Mouse (Mus musculus) forebrain, embryonic 15.5 days (tissue): ENCODE data around the gene L3mbtl4. TPM values are rescaled to one million over a fixed set of nuclear protein-coding genes. Genes with fewer than 3 reads are reported as not detected.

Experiments used
- ATAC-seq: fragments of 200-750 bp; cut with Nextera tagmentation; replicated peaks from 2 replicates; pipeline ENCODE4 v1.8.0; 2017; ENCODE audit warnings: mild to moderate bottlenecking, moderate TSS enrichment, moderate library complexity
- H3K27ac ChIP-seq: fragments of 300-500 bp; sonication (generic); replicated peaks from 2 replicates; pipeline ENCODE4 v1.5.1; 2015; ENCODE audit warnings: mild to moderate bottlenecking, inconsistent platforms
- H3K27me3 ChIP-seq: fragments of 300-500 bp; sonication (generic); 2 replicates; pipeline ENCODE4 v1.6.1; 2015; ENCODE audit warnings: inconsistent platforms
- H3K36me3 ChIP-seq: fragments of 300-500 bp; sonication (generic); 2 replicates; pipeline ENCODE4 v1.6.1; 2015; ENCODE audit warnings: mild to moderate bottlenecking, inconsistent platforms
- H3K4me1 ChIP-seq: fragments of 300-500 bp; sonication (generic); 2 replicates; pipeline ENCODE4 v1.6.1; 2015; ENCODE audit warnings: inconsistent platforms
- H3K4me2 ChIP-seq: fragments of 300-500 bp; sonication (generic); replicated peaks from 2 replicates; pipeline ENCODE4 v1.6.1; 2015; ENCODE audit warnings: mild to moderate bottlenecking, inconsistent platforms
- H3K4me3 ChIP-seq: fragments of 300-500 bp; sonication (generic); 2 replicates; pipeline ENCODE4 v1.5.1; 2015; ENCODE audit warnings: mild to moderate bottlenecking, inconsistent platforms
- H3K9ac ChIP-seq: fragments of 300-500 bp; sonication (generic); replicated peaks from 2 replicates; pipeline ENCODE4 v1.6.1; 2015; ENCODE audit warnings: mild to moderate bottlenecking, inconsistent platforms
- H3K9me3 ChIP-seq: fragments of 300-500 bp; sonication (generic); 2 replicates; pipeline ENCODE4 v1.6.1; 2016; ENCODE audit warnings: inconsistent platforms
- WGBS: fragments of 180-500 bp; shearing (Covaris S2); methylation state at CpG from one replicate; pipeline ENCODE4 v1.1.7; 2015; ENCODE audit warnings: mixed read lengths; 5-methylcytosine and 5-hydroxymethylcytosine counted together
- polyA plus RNA-seq: library from polyadenylated mRNA; unstranded; fragments of >200 nt; fragmentation: Nextera tagmentation; extraction: Ambion mirVana; gene quantifications from 2 replicates; pipeline ENCODE4 v1.2.1, GENCODE M21; 2015

The L3mbtl4 gene
- polyA plus RNA-seq: 2.0 and 2.2 TPM in 2 replicates

GRCm38 (mm10) chr17:68273527-68273926 lies at the start of gene L3mbtl4:
Gene L3mbtl4, plus strand, starts transcription at chr17:68273797.
- H3K36me3 ChIP-seq: no peaks in the 10 kb centered on the region
- H3K9ac ChIP-seq: peak within 1 kb of the TSS; percentile 53
- H3K27me3 ChIP-seq: no peaks in the 10 kb centered on the region
- peak; percentile 90 for ATAC-seq
- H3K4me3 ChIP-seq: peak within 1 kb of the TSS; percentile 56
- under 1% methylated on average over 29 of the region's 29 CpGs for WGBS
- H3K27ac ChIP-seq: no peak within 1 kb of the TSS
- H3K4me2 ChIP-seq: peak within 1 kb of the TSS; percentile 97
- H3K4me1 ChIP-seq: peaks cover 10% of the 10 kb centered on the region
- no peaks in the 10 kb centered on the region for H3K9me3 ChIP-seq

- no peak for ATAC-seq
- Histone ChIP-seq H3K27ac (no peak overlapping the region), H3K4me2 (no peak overlapping the region), H3K4me3 (no peak overlapping the region), H3K27me3 (no peaks in the 10 kb centered on the region), H3K9me3 (no peaks in the 10 kb centered on the region), H3K36me3 (no peaks in the 10 kb centered on the region), H3K9ac (no peak overlapping the region), H3K4me1 (no peaks in the 10 kb centered on the region)
- WGBS: 67% methylated on average over 4 of the region's 4 CpGs
Observed at GRCm38 (mm10) chr17:68230484-68230883, 43.1 kb upstream of the L3mbtl4 start.

- no peak overlapping the region for H3K9ac ChIP-seq
- 82% methylated on average over 4 of the region's 4 CpGs for WGBS
- no peak for ATAC-seq
- no peaks in the 10 kb centered on the region for H3K36me3 ChIP-seq
- H3K9me3 ChIP-seq: no peaks in the 10 kb centered on the region
- H3K4me3 ChIP-seq: no peak overlapping the region
- no peak overlapping the region for H3K27ac ChIP-seq
- H3K4me2 ChIP-seq: no peak overlapping the region
- H3K27me3 ChIP-seq: no peaks in the 10 kb centered on the region
- no peaks in the 10 kb centered on the region for H3K4me1 ChIP-seq
Observed at GRCm38 (mm10) chr17:68235380-68235779, 38.2 kb upstream of the L3mbtl4 start.

GRCm38 (mm10) chr17:68236992-68237391 lies 36.6 kb upstream of the L3mbtl4 start:
- Histone ChIP-seq H3K4me1 (no peaks in the 10 kb centered on the region), H3K9ac (no peak overlapping the region), H3K4me3 (no peak overlapping the region), H3K27ac (no peak overlapping the region), H3K36me3 (no peaks in the 10 kb centered on the region), H3K9me3 (no peaks in the 10 kb centered on the region), H3K27me3 (no peaks in the 10 kb centered on the region), H3K4me2 (no peak overlapping the region)
- ATAC-seq: no peak
- 86% methylated on average over 12 of the region's 12 CpGs for WGBS

GRCm38 (mm10) chr17:68240171-68240570 lies 33.4 kb upstream of the L3mbtl4 start:
- WGBS: 73% methylated on average over 2 of the region's 2 CpGs
- H3K4me3 ChIP-seq: no peak overlapping the region
- no peaks in the 10 kb centered on the region for H3K27me3 ChIP-seq
- no peak overlapping the region for H3K4me2 ChIP-seq
- no peak overlapping the region for H3K27ac ChIP-seq
- ATAC-seq: no peak
- no peaks in the 10 kb centered on the region for H3K9me3 ChIP-seq
- H3K9ac ChIP-seq: no peak overlapping the region
- no peaks in the 10 kb centered on the region for H3K4me1 ChIP-seq
- H3K36me3 ChIP-seq: no peaks in the 10 kb centered on the region

- Histone ChIP-seq H3K27ac (no peak overlapping the region), H3K36me3 (no peaks in the 10 kb centered on the region), H3K9ac (no peak overlapping the region), H3K9me3 (no peaks in the 10 kb centered on the region), H3K4me3 (no peak overlapping the region), H3K27me3 (no peaks in the 10 kb centered on the region), H3K4me1 (no peaks in the 10 kb centered on the region), H3K4me2 (no peak overlapping the region)
- WGBS: 77% methylated on average over 7 of the region's 7 CpGs
- no peak for ATAC-seq
Observed at GRCm38 (mm10) chr17:68264835-68265557, 8.6 kb upstream of the L3mbtl4 start.

- no peaks in the 10 kb centered on the region for H3K27me3 ChIP-seq
- no peak overlapping the region for H3K27ac ChIP-seq
- no peaks in the 10 kb centered on the region for H3K36me3 ChIP-seq
- peak overlapping the region; percentile 56 for H3K4me3 ChIP-seq
- peak overlapping the region; percentile 97 for H3K4me2 ChIP-seq
- peaks cover 10% of the 10 kb centered on the region for H3K4me1 ChIP-seq
- H3K9ac ChIP-seq: peak overlapping the region; percentile 53
- 14% methylated on average over 14 of the region's 14 CpGs for WGBS
- ATAC-seq: peak; percentile 63
- no peaks in the 10 kb centered on the region for H3K9me3 ChIP-seq
Observed at GRCm38 (mm10) chr17:68273954-68274353, 357 bp downstream of the L3mbtl4 start.

- 81% methylated on average over 2 of the region's 2 CpGs for WGBS
- no peak for ATAC-seq
- no peaks in the 10 kb centered on the region for H3K9me3 ChIP-seq
- no peak overlapping the region for H3K9ac ChIP-seq
- H3K27me3 ChIP-seq: no peaks in the 10 kb centered on the region
- H3K4me3 ChIP-seq: no peak overlapping the region
- no peak overlapping the region for H3K4me2 ChIP-seq
- H3K36me3 ChIP-seq: no peaks in the 10 kb centered on the region
- no peak overlapping the region for H3K27ac ChIP-seq
- peaks cover 10% of the 10 kb centered on the region for H3K4me1 ChIP-seq
Observed at GRCm38 (mm10) chr17:68275138-68275537, 1.5 kb downstream of the L3mbtl4 start.

GRCm38 (mm10) chr17:68280915-68281314 lies 7.3 kb downstream of the L3mbtl4 start:
- H3K4me1 ChIP-seq: no peaks in the 10 kb centered on the region
- H3K9me3 ChIP-seq: no peaks in the 10 kb centered on the region
- no peak for ATAC-seq
- WGBS: 92% methylated on average over 2 of the region's 2 CpGs
- no peaks in the 10 kb centered on the region for H3K36me3 ChIP-seq
- no peak overlapping the region for H3K4me3 ChIP-seq
- H3K4me2 ChIP-seq: no peak overlapping the region
- H3K27me3 ChIP-seq: no peaks in the 10 kb centered on the region
- H3K9ac ChIP-seq: no peak overlapping the region
- H3K27ac ChIP-seq: no peak overlapping the region

- no peak overlapping the region for H3K27ac ChIP-seq
- no peaks in the 10 kb centered on the region for H3K9me3 ChIP-seq
- ATAC-seq: no peak
- no peak overlapping the region for H3K4me3 ChIP-seq
- no peak overlapping the region for H3K9ac ChIP-seq
- 28% methylated on average over 8 of the region's 8 CpGs for WGBS
- H3K27me3 ChIP-seq: no peaks in the 10 kb centered on the region
- H3K4me2 ChIP-seq: no peak overlapping the region
- H3K36me3 ChIP-seq: no peaks in the 10 kb centered on the region
- H3K4me1 ChIP-seq: no peaks in the 10 kb centered on the region
Observed at GRCm38 (mm10) chr17:68285119-68285782, 11.7 kb downstream of the L3mbtl4 start.

GRCm38 (mm10) chr17:68288094-68288493 lies 14.5 kb downstream of the L3mbtl4 start:
- H3K4me2 ChIP-seq: no peak overlapping the region
- peaks cover 7% of the 10 kb centered on the region for H3K4me1 ChIP-seq
- no peaks in the 10 kb centered on the region for H3K27me3 ChIP-seq

GRCm38 (mm10) chr17:68288699-68289098 lies 15.1 kb downstream of the L3mbtl4 start:
- no peak for ATAC-seq
- 92% methylated on average over 8 of the region's 8 CpGs for WGBS
- Histone ChIP-seq H3K9me3 (no peaks in the 10 kb centered on the region), H3K27me3 (no peaks in the 10 kb centered on the region), H3K27ac (no peak overlapping the region), H3K4me2 (no peak overlapping the region), H3K36me3 (no peaks in the 10 kb centered on the region), H3K9ac (no peak overlapping the region), H3K4me3 (no peak overlapping the region), H3K4me1 (peaks cover 7% of the 10 kb centered on the region)

More at GRCm38 (mm10) chr17:68288094-68288493, 14.5 kb downstream of the L3mbtl4 start:
- Histone ChIP-seq H3K36me3 (no peaks in the 10 kb centered on the region), H3K9ac (no peak overlapping the region), H3K4me3 (no peak overlapping the region), H3K9me3 (no peaks in the 10 kb centered on the region), H3K27ac (no peak overlapping the region)
- ATAC-seq: no peak
- WGBS: 87% methylated on average over 4 of the region's 4 CpGs
